Mouse (Mus musculus) monocyte, adult 5-6 weeks (primary cell): ENCODE data around the gene Zfp69. TPM values are rescaled to one million over a fixed set of nuclear protein-coding genes. Genes with fewer than 3 reads are reported as not detected.
A peak's percentile ranks its signal among the peaks of the same experiment; 100 is the strongest.

Source experiments
- ATAC-seq: fragments of 153-309, 156-312 bp; replicated peaks from 2 replicates; pipeline ENCODE4 v1.8.0; 2017; ENCODE audit warnings: mild to moderate bottlenecking; ENCODE audit not compliant: low TSS enrichment, insufficient number of reproducible peaks, severe bottlenecking, poor library complexity, low FRiP score
- total RNA-seq: library from RNA; stranded (forward); fragments of 200-1000, 200-491, 200-594 nt; gene quantifications from 3 replicates; pipeline ENCODE4 v1.2.3, GENCODE M21; 2017

Zfp69 gene
- total RNA-seq, 1 experiment from 2014 or later = 2.9 TPM

DNA sequence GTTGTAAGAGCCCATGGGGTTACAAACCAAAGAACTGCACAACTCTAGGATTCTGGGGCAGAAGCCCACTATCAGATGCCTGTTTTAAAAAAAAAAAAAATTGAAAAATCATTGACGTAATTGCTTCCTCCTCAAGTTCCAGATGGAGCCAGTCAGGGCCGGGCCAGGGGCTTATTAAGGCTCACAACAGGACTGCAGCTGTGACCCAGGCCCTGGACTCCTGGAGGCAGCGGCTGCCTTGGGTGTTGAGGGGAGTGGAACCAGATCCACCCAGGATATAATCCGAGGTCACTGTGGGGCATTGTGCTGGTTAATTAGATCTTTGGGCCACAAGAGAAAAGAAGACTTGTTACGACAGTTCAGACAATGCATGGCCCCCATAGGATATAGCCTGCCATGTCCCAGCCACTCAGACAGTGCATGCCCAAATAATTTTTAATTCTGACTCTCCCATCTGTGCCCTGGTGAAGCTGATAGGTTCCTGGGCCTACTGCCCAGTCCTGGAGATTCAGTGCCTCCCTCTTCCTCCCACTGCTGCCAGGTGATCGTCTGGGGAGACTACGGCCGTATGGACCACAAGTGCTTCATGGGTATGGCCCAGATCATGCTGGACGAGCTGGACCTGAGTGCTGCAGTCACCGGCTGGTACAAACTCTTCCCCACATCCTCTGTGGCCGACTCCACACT lies 60.6 kb downstream of the Zfp69 start:
- no peak for ATAC-seq

DNA sequence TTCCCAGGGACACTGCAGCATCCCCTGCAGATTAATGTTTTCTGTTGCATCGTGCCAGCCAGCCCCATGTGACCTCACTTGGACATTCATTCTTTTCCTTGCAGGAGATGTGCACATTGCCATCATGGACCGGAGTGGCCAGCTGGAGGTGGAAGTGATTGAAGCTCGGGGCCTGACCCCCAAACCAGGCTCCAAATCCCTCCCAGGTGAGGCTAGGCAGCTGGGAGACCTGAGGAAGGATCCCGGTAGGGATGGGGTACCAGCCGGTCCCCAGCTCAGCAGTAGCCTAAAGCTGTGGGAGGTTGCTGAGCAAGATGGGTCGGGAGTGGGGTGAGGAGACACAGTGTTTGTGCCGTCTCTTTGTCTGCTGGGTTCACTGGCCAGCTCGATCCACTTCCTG lies 62.6 kb downstream of the Zfp69 start:
- ATAC-seq = no peak

DNA sequence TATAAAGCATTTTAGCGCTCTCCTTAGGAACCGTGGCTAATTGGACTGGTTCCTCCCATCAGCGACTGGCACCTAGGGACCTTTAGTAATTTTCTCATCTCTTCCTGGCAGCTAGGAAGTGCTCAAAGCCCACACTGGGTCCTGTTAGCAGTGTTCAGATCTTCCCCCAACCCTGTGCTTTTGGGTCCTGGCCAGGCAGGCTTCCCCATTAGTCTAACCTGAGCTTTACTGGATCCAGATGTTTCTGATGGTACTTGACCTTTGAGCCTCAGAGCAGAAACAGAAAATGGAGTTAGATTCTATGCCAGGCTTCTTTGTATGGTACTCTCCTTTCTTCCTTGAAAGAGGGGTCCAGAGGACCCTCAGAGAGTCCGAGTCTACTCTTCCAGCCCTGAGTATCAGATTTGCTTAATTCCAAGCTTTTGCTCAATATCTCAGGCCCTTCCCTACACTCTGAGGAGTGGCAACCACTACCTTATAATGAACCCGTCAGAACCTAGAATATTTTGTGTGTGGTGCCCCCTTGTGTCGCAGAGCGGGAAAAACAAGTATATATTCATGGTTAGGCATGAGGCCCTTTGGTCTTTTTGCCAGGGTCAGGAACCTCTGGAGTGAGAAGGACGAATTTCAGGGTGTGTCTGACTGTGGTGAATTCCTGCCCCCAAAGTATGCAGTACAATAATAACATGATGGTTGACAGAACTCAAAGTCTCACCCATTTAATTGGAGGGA lies 64.0 kb downstream of the Zfp69 start:
- peak; percentile 70 for ATAC-seq

DNA sequence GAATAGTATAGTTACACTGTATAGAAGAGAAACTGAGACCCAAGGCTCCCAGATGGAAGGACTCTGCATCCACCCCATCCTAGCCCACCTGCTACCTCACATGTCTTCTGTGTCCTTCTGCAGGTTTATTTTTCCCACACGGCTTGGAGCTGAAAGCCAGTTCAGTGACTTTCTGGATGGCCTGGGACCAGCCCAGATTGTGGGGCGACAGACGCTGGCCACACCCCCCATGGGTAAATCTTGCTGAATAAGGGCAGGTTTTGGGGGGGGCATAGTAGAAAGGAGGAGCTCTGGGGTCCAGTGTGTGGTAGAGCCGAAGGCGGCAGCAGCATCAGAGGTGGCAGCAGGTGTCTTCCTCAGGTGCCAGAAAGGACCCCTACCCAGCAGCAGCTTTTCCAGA lies 64.7 kb downstream of the Zfp69 start:
- ATAC-seq = no peak

DNA sequence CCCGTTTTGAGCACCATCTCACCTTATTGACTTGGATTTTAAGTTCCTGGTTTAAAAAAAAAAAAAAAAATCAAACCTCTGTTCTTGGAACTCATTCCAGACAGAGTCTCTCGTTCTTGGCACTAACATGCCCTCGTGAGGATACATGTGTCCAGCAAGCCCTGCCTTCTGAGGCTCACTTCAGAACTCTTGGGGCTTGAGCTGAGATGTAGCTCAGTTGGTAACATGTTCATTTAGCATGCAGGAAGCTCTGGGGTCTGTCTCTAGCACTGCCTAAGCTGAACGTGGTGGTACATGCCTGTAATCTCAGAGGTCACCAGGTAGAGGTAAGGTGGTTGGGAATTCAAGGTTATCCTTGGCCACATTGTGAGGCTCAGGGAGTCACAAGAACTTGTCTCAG lies 65.4 kb downstream of the Zfp69 start:
- ATAC-seq = no peak

DNA sequence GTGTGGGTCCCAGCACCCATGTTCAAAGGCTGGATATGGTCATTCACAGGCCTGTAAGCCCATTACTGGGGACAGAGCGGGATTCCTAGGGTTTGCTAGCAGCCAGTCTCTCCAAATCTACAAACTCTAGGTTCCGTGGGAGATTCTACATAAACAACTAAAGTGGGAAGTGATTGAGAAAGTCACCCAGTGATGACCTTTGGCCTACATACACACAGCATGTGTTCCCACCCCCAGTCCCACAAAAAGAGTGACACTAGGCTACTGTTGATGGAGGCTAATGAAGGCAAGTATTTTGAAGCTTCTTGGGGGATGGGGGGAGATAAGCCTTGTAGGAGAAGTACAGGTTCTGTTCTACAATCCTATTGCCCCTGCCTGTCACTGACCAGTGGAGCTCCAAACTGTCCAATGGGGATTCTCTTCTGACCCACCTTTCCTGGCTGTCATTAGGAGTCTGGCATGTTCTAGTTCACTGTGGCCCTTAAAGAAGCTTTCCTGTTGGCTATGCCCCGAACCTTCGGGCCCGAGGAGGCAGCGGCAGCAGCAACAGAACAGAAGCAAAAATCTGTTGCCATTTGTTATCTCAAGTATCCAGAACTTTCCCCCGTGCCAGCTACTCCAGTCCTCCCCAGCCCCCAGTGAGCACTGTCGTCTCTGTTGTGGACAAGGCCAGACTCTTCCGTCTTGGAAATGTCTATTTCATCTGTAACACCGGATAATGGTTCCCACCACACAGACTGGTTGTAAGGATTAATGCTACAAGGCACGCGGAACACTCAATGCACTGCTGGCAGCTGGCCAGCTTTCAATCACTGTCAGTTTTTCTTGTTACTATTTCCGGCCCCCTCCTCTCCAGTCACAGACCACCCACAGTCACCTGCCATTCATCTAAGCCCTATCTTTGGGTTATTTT lies 66.0 kb downstream of the Zfp69 start:
- ATAC-seq = no peak; the same call in 1 of the 2 replicates

DNA sequence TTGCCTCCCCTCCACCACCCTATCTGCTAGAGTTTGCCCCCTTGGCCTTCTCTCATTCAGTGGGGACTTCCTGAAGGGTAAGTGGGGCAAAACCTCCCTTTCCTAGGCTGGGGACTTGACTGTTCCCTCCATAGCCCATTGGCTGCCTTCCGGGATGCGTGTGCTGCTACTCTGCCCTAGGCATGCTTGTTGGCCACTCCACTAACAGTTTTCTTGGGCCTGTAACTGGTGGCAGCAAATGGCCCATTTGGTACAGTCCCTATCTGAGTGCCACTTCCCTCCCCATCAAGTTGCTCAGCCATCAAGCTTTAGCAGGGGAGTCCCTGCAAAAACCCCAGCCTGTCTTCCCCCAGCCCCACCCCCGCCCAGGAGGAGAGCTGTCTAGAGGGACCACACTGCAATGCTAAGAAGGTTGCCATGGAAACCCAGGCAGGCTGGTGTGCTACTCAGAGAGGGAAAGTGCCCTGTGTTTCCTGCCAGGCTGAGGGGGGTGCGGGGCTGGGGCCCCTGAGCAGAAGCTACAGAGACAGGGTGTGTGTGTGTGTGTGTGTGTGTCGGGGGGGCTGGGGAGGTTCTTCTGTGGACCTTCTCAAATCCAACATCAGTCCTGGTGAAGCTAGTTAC lies 69.4 kb downstream of the Zfp69 start:
- ATAC-seq = no peak

DNA sequence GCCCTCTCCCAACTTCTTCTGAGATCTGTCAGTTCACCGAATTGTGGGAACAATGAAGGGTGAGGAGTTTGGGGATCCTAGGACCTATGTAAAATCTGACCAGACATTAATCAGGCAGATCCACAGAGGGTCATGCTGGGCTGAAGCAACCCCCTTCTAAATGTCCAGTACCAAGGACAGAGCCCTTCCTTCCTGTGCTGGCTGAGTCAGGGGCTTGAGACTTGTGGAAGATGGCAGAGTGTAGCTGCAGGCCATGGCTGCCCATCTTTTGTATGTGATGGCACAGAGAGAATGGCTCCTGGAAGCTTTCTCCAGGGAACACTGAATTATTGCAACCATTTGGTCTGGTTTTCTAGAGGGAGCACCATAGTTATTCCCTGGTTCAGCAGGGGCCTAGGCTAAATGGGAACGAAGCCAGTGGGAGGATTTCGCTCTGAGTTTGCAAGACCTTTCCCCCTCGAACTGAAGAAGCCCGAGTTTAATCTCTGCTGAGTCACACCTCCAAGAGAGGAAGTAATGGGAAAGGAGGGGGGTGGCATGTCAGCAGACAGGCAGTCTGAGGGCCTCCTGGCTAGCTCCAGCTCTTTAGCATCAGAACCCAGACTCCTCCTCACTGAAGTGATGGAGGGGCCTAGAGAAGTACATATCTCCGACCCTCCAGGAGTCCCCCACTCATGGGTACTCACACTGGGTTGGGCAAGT lies 70.6 kb downstream of the Zfp69 start:
- ATAC-seq = no peak; the same call in 1 of the 2 replicates

Other genes with a start within 250 kb of the Zfp69 start
- gene Kcnq4, start 203.1 kb downstream of the Zfp69 start, total RNA-seq = not detected in 3 replicates
- 46.7 to 97.0 TPM (median 77.6 TPM) in 3 replicates for gene Nfyc, start 120.1 kb downstream of the Zfp69 start, total RNA-seq
- gene Rims3, start 96.9 kb downstream of the Zfp69 start, total RNA-seq = 1.7 to 2.9 TPM (median 1.7 TPM) in 3 replicates
- 6.7 to 14.7 TPM (median 12.3 TPM) in 3 replicates for gene Exo5, start 26.7 kb downstream of the Zfp69 start, total RNA-seq
- gene Smap2, start 65.5 kb upstream of the Zfp69 start, total RNA-seq = 53.3 to 79.2 TPM (median 60.5 TPM) in 3 replicates
- not detected in 3 replicates for gene Col9a2, start 87.7 kb upstream of the Zfp69 start, total RNA-seq
- 29.3 to 49.6 TPM (median 39.0 TPM) in 3 replicates for gene Zmpste24, start 146.5 kb upstream of the Zfp69 start, total RNA-seq
- 3.2 TPM in 1 of 3 replicates, not detected in the others for gene Tmco2, start 157.5 kb upstream of the Zfp69 start, total RNA-seq